Mouse (Mus musculus): Measurements from ENCODE around the gene Pdcd7. TPM values are rescaled to one million over a fixed set of nuclear protein-coding genes. Genes with fewer than 3 reads are reported as not detected.

Gene Pdcd7
- polyA plus RNA-seq, 1 experiment: 7.3 TPM

DNA sequence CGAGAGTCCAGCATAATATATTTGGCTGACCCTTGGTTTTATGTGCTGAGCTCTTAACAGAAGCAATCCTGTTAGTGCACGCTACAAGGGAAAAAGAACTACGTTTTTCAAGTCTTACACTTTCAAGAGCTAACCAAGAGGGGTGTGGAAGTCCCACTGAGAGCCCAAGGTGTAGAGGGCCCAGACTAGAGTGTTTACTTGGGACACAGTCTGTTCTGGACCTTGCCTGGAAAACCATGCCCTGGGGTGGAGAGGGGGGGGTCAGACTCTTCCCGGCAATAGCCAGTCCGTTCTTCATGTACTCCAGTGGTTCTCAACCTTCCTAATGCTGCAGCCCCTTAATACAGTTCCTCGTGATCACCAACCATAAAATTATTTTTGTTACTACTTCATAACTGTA is 54.0 kb downstream of the Pdcd7 start:
- H3K4me1 ChIP-seq (ENCODE audit: control insufficient read depth, insufficient read depth, insufficient read length, low read length): peaks cover 14% of the 10 kb centered on the region
- peak overlapping the region; percentile 76 for H3K4me3 ChIP-seq (ENCODE audit: insufficient read depth, low read depth, low read length)
- H3K27ac ChIP-seq (replicated peaks; ENCODE audit: low read depth, low read length): peak overlapping the region; percentile 93

DNA sequence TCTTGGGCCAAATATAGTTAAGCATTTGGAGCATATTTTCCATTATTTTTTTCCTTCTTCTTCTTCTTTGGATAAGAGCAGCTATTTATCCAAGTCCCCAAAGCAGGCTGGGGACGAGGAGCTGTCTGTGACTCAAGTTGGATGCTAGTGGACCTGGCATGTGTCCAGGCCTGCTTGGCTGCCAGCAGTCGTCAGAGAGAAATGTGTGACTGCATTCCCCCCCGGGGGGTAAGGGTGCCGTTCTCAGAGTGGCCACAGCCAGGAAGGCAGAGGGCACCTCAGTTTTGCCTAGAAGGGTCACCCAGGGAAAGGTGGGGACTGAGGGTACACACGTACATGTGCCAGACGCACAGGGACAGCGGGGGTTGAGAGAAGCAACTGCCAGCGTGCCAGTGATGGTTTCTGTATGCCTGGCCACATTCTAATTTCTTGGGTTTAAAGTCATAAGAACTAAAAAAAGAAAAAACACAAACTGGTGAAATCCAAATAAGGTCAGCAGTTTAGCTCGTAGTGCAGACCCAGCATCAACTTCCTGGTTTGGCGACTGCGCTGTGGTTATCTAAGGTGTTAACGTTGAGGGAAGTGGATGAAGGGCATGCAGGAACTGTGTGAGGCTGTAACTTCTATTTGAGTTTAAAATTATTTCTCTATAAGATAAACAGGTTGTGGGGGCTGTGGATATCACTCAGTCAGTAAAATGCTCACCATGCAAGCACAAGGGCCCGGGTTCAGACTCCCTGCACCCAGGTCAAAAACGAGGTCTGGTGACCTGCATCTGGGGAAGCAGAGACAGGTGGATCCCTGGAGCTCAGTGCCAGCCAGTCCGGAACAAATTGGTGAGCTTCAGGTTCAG is 58.7 kb downstream of the Pdcd7 start:
- H3K4me1 ChIP-seq (ENCODE audit: control insufficient read depth, insufficient read depth, insufficient read length, low read length): peaks cover 23% of the 10 kb centered on the region
- peak overlapping the region; percentile 30 for H3K4me3 ChIP-seq (ENCODE audit: insufficient read depth, low read depth, low read length)
- H3K27ac ChIP-seq (replicated peaks; ENCODE audit: low read depth, low read length): peak overlapping the region; percentile 89

DNA sequence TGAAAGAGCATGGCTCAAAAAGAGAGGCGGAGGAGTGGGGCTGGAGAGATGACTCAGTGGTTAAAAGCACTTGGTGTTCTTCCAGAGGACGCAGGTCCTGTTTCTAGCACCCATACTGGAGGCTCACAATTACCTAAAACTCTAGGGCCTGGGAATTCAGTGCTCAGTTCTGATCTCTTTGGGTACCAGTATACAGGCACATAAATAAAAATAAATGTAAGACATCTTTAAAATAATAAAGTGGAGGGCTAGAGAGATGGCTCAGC is 59.2 kb downstream of the Pdcd7 start:
- Histone ChIP-seq H3K4me3 (ENCODE audit: insufficient read depth, low read depth, low read length) (0 out of 2 replicates have a peak overlapping the region, but pooled peaks have one; percentile 8), H3K27ac (replicated peaks; ENCODE audit: low read depth, low read length) (peak overlapping the region; percentile 89), H3K4me1 (ENCODE audit: control insufficient read depth, insufficient read depth, insufficient read length, low read length) (peaks cover 25% of the 10 kb centered on the region)

DNA sequence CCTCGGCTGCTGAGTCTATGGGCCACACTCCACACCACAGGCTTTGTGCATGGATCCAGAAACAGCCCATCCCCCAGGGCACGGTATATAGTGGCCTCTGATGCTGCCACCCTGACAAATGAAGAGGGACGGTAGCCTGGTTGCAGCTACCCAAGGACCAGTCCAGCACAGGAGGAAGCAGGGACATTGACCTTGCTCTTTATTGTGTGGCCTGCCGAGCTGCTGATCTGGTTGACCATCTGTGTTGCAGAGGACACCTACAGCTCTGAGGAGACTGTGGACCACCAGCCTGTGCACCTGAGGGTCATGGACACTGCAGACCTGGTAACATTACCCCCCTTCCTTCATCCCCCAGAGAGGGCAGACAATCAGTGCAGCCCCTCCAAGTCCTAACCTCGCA is 61.4 kb downstream of the Pdcd7 start:
- Histone ChIP-seq H3K27ac (replicated peaks; ENCODE audit: low read depth, low read length) (peak overlapping the region; percentile 78), H3K4me1 (ENCODE audit: control insufficient read depth, insufficient read depth, insufficient read length, low read length) (peaks cover 27% of the 10 kb centered on the region), H3K4me3 (ENCODE audit: insufficient read depth, low read depth, low read length) (no peak overlapping the region)

DNA sequence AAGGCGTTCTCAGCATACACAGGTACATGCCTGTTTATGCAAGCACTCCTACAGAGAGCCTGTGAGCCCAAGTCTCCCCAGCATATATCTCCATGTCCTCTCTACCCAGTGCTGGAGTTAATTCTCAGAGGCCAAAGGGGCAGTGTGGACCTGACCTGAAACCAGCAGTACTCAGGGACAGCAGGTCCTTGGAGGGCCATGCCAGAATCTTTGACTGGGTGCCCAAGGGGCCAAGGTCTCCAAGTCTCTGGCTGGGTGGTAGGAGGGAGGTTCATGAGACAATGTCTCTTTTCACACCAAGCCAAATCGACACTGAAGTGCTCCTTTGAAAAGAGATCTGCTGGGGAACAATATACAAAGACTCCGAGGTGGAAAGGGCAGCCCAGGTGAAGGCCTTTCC is 62.0 kb downstream of the Pdcd7 start:
- peaks cover 25% of the 10 kb centered on the region for H3K4me1 ChIP-seq (ENCODE audit: control insufficient read depth, insufficient read depth, insufficient read length, low read length)
- peak overlapping the region; percentile 78 for H3K27ac ChIP-seq (replicated peaks; ENCODE audit: low read depth, low read length)
- no peak overlapping the region for H3K4me3 ChIP-seq (ENCODE audit: insufficient read depth, low read depth, low read length)

DNA sequence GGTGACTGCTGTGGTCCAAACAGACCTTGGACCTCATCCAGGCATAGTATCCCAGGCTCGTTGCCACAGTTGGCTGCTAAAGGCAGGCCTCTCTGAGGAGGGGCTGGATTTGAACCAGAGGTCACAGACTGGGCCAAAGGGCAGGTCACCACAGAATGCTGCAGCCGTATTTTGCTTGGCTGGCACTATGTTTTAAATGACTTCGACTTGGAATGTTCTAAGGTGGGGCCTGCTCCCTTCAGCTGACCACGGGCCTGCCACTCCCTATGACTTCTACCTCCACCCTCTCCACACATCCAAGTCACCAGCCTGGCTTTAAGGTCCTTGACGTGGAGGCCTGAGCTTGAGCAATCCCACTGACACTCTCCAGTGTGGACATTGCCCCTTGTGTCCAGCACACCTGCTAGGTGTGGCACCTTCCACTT is 63.0 kb downstream of the Pdcd7 start:
- Histone ChIP-seq H3K27ac (replicated peaks; ENCODE audit: low read depth, low read length) (peak overlapping the region; percentile 80), H3K4me3 (ENCODE audit: insufficient read depth, low read depth, low read length) (no peak overlapping the region), H3K4me1 (ENCODE audit: control insufficient read depth, insufficient read depth, insufficient read length, low read length) (peaks cover 17% of the 10 kb centered on the region; the same call in 1 of the 2 replicates)

Other genes starting within 250 kb of the Pdcd7 start
- gene Igdcc4, start 244.6 kb upstream of the Pdcd7 start, polyA plus RNA-seq (2012; ENCODE audit: insufficient read depth, insufficient read length, missing spikeins): 0.55 and 0.71 TPM in 2 replicates
- gene Igdcc3, start 204.9 kb upstream of the Pdcd7 start, polyA plus RNA-seq (2012; ENCODE audit: insufficient read depth, insufficient read length, missing spikeins): not detected in 2 replicates
- gene Parp16, start 150.8 kb upstream of the Pdcd7 start, polyA plus RNA-seq (2012; ENCODE audit: insufficient read depth, insufficient read length, missing spikeins): 11.9 and 16.2 TPM in 2 replicates
- gene Cilp, start 80.9 kb upstream of the Pdcd7 start, polyA plus RNA-seq (2012; ENCODE audit: insufficient read depth, insufficient read length, missing spikeins): 1.2 and 3.1 TPM in 2 replicates
- gene Clpx, start 51.8 kb upstream of the Pdcd7 start, polyA plus RNA-seq (2012; ENCODE audit: insufficient read depth, insufficient read length, missing spikeins): 97.1 and 113 TPM in 2 replicates
- gene Ubap1l, start 14.9 kb downstream of the Pdcd7 start, polyA plus RNA-seq (2012; ENCODE audit: insufficient read depth, insufficient read length, missing spikeins): 0.75 TPM in 1 of 2 replicates, not detected in the other
- 1.0 and 2.7 TPM in 2 replicates for gene Kbtbd13, start 45.5 kb downstream of the Pdcd7 start, polyA plus RNA-seq (2012; ENCODE audit: insufficient read depth, insufficient read length, missing spikeins)
- 138 and 139 TPM in 2 replicates for gene Rasl12, start 52.4 kb downstream of the Pdcd7 start, polyA plus RNA-seq (2012; ENCODE audit: insufficient read depth, insufficient read length, missing spikeins)
- gene Slc51b, start 76.9 kb downstream of the Pdcd7 start, polyA plus RNA-seq (2012; ENCODE audit: insufficient read depth, insufficient read length, missing spikeins): not detected in 2 replicates
- gene Mtfmt, start 89.7 kb downstream of the Pdcd7 start, polyA plus RNA-seq (2012; ENCODE audit: insufficient read depth, insufficient read length, missing spikeins): 10.1 and 15.0 TPM in 2 replicates
- 50.0 and 57.1 TPM in 2 replicates for gene Spg21, start 114.8 kb downstream of the Pdcd7 start, polyA plus RNA-seq (2012; ENCODE audit: insufficient read depth, insufficient read length, missing spikeins)
- gene Ankdd1a, start 174.1 kb downstream of the Pdcd7 start, polyA plus RNA-seq (2012; ENCODE audit: insufficient read depth, insufficient read length, missing spikeins): not detected in 2 replicates
- 6.2 and 7.5 TPM in 2 replicates for gene Plekho2, start 233.9 kb downstream of the Pdcd7 start, polyA plus RNA-seq (2012; ENCODE audit: insufficient read depth, insufficient read length, missing spikeins)
- gene Pif1, start 241.1 kb downstream of the Pdcd7 start, polyA plus RNA-seq (2012; ENCODE audit: insufficient read depth, insufficient read length, missing spikeins): not detected in 2 replicates